Mouse (Mus musculus): ENCODE measurements around the gene Pde4b. TPM values are rescaled to one million over a fixed set of nuclear protein-coding genes. Genes with fewer than 3 reads are reported as not detected.
"Not testable (repeated sequence)": the region's sequence is repeated elsewhere in the genome, so short reads cannot be mapped to it uniquely, and the experiment has no call there.

Pde4b gene
- polyA plus RNA-seq, 1 experiment from 2014 or later = 9.6 TPM

DNA sequence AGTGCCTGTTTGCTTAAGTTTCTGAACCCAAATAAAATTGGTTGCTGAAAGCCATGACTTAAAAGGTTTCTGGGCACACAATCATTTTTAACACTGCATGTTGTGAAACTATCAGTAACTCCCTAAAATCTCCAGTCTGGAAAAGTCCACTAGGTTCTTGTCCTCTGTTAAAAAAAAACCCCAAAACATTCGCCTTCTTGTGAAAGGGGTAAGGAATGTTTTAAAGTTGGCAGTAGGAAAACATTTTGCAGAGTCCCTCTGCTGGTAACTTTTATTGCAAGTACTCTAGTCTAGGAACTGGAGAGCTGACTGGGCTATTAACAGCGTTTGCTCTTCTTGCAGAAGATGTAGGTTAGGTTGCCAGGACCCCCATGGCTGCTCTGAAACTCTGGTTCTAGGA is 400.7 kb downstream of the Pde4b start:
- no peak overlapping the region for H3K27ac ChIP-seq
- ATAC-seq (ENCODE audit: insufficient number of reproducible peaks, insufficient read depth, low FRiP score, low TSS enrichment, low read depth) = no peak
- peaks cover 5% of the 10 kb centered on the region; the same call in 1 of the 2 replicates for H3K27me3 ChIP-seq
- H3K9ac ChIP-seq = no peak overlapping the region
- H3K4me2 ChIP-seq = no peak overlapping the region
- peaks cover 21% of the 10 kb centered on the region for H3K4me1 ChIP-seq
- no peak overlapping the region for H3K4me3 ChIP-seq
- no peaks in the 10 kb centered on the region for H3K36me3 ChIP-seq
- 31% methylated on average over 2 of the region's 2 CpGs for WGBS
- H3K9me3 ChIP-seq = no peaks in the 10 kb centered on the region

- no peak overlapping the region for H3K4me3 ChIP-seq
- H3K9me3 ChIP-seq = no peaks in the 10 kb centered on the region
- H3K36me3 ChIP-seq = no peaks in the 10 kb centered on the region
- H3K4me1 ChIP-seq = peaks cover 32% of the 10 kb centered on the region
- H3K27me3 ChIP-seq = peaks cover 5% of the 10 kb centered on the region; the same call in 1 of the 2 replicates
- no peak for ATAC-seq (ENCODE audit: insufficient number of reproducible peaks, insufficient read depth, low FRiP score, low TSS enrichment, low read depth)
- H3K27ac ChIP-seq = peak overlapping the region; percentile 7; the same call in 1 of the 2 replicates
- no peak overlapping the region for H3K4me2 ChIP-seq
- H3K9ac ChIP-seq = no peak overlapping the region
- WGBS = 29% methylated on average over 11 of the region's 11 CpGs
Observed at GRCm38 (mm10) chr4:102491468-102492123, 404.3 kb downstream of the Pde4b start.

GRCm38 (mm10) chr4:102492911-102493310 is 405.6 kb downstream of the Pde4b start:
- Histone ChIP-seq H3K36me3 (no peaks in the 10 kb centered on the region), H3K9me3 (no peaks in the 10 kb centered on the region), H3K27ac (no peak overlapping the region), H3K4me3 (no peak overlapping the region), H3K9ac (no peak overlapping the region), H3K4me1 (peaks cover 35% of the 10 kb centered on the region), H3K4me2 (no peak overlapping the region), H3K27me3 (no peaks in the 10 kb centered on the region; the same call in 1 of the 2 replicates)
- WGBS = 79% methylated on average over 5 of the region's 5 CpGs
- ATAC-seq (ENCODE audit: insufficient number of reproducible peaks, insufficient read depth, low FRiP score, low TSS enrichment, low read depth) = no peak

DNA sequence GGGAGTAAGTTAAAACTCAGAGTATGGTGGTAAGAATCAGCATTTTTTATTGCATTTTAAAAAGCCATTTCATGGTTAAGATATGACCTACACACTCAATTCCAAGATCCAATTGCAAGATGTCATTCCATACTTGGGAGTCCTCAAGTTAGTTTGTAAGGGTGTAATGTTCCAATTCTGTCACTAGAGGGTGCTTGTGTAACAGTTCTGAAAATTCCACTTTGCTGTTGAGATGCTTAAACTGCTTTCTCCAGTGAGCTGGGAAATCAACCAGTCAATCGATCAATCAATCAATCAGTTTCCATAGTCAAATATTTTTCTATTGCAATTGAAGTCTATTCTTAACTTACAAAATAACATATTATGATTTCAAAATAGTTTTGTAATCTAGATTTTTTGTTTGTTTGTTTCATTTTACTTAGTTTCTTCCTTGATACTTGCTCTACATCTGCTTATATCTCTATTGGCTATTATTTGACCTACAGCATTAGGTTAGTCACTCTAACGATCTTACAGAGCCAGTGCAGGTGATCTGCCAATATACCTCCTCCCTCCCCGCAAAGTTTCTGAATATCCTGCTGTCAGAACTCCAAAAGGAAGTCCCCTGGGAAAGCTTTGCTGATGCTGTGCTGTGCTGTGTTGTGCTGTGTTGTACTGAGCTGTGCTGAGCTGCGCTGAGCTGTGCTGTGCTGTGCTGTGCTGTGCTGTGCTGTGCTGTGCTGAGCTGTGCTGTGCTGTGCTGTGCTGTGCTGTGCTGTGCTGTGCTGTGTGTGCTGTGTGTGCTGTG is 406.2 kb downstream of the Pde4b start:
- Histone ChIP-seq H3K27ac (no peak overlapping the region), H3K4me2 (no peak overlapping the region), H3K9ac (no peak overlapping the region), H3K9me3 (no peaks in the 10 kb centered on the region), H3K4me1 (peaks cover 35% of the 10 kb centered on the region), H3K27me3 (no peaks in the 10 kb centered on the region; the same call in 1 of the 2 replicates), H3K4me3 (no peak overlapping the region), H3K36me3 (no peaks in the 10 kb centered on the region)
- no peak for ATAC-seq (ENCODE audit: insufficient number of reproducible peaks, insufficient read depth, low FRiP score, low TSS enrichment, low read depth)
- WGBS = 51% methylated on average over 4 of the region's 4 CpGs

- ATAC-seq (ENCODE audit: insufficient number of reproducible peaks, insufficient read depth, low FRiP score, low TSS enrichment, low read depth); H3K27me3 ChIP-seq: not testable (repeated sequence)
- WGBS = 95% methylated on average over 10 of the region's 10 CpGs
Observed at GRCm38 (mm10) chr4:102494203-102494602, 406.9 kb downstream of the Pde4b start.

DNA sequence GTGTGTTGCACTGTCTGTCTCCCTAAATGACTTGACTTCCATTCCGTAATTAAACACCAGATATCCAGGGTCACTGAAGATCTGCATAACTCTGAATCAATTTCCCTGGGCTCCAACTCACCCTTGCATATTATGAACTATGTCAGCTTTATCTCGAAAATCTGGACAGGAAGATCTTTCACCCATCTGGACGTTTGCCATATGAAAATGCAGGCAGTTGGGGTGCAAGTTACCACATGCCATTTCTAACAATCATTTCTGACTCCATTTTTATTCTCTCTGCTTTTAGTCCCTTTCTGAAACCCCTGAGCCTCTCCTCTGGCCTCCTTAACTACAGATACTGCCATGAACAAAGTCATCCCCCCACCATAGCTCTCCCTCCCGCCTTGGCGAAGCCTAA is 407.7 kb downstream of the Pde4b start:
- Histone ChIP-seq H3K27me3 (no peaks in the 10 kb centered on the region; the same call in 1 of the 2 replicates), H3K9me3 (no peaks in the 10 kb centered on the region), H3K9ac (no peak overlapping the region), H3K4me1 (peaks cover 35% of the 10 kb centered on the region), H3K27ac (no peak overlapping the region), H3K4me3 (no peak overlapping the region), H3K36me3 (no peaks in the 10 kb centered on the region), H3K4me2 (no peak overlapping the region)
- ATAC-seq (ENCODE audit: insufficient number of reproducible peaks, insufficient read depth, low FRiP score, low TSS enrichment, low read depth) = no peak
- 52% methylated on average over 5 of the region's 5 CpGs for WGBS

More at GRCm38 (mm10) chr4:102494203-102494602, 406.9 kb downstream of the Pde4b start:
- peaks cover 35% of the 10 kb centered on the region for H3K4me1 ChIP-seq
- not testable (repeated sequence) for H3K9ac ChIP-seq, H3K4me2 ChIP-seq, H3K36me3 ChIP-seq, H3K4me3 ChIP-seq, H3K9me3 ChIP-seq, H3K27ac ChIP-seq

- no peaks in the 10 kb centered on the region for H3K9me3 ChIP-seq
- ATAC-seq (ENCODE audit: insufficient number of reproducible peaks, insufficient read depth, low FRiP score, low TSS enrichment, low read depth) = no peak
- H3K4me3 ChIP-seq = no peak overlapping the region
- no peaks in the 10 kb centered on the region; the same call in 1 of the 2 replicates for H3K27me3 ChIP-seq
- H3K4me1 ChIP-seq = peaks cover 35% of the 10 kb centered on the region
- no peak overlapping the region for H3K4me2 ChIP-seq
- H3K9ac ChIP-seq = no peak overlapping the region
- H3K36me3 ChIP-seq = no peaks in the 10 kb centered on the region
- no peak overlapping the region for H3K27ac ChIP-seq
- WGBS = 65% methylated on average over 5 of the region's 5 CpGs
Observed at GRCm38 (mm10) chr4:102495474-102495873, 408.1 kb downstream of the Pde4b start.

DNA sequence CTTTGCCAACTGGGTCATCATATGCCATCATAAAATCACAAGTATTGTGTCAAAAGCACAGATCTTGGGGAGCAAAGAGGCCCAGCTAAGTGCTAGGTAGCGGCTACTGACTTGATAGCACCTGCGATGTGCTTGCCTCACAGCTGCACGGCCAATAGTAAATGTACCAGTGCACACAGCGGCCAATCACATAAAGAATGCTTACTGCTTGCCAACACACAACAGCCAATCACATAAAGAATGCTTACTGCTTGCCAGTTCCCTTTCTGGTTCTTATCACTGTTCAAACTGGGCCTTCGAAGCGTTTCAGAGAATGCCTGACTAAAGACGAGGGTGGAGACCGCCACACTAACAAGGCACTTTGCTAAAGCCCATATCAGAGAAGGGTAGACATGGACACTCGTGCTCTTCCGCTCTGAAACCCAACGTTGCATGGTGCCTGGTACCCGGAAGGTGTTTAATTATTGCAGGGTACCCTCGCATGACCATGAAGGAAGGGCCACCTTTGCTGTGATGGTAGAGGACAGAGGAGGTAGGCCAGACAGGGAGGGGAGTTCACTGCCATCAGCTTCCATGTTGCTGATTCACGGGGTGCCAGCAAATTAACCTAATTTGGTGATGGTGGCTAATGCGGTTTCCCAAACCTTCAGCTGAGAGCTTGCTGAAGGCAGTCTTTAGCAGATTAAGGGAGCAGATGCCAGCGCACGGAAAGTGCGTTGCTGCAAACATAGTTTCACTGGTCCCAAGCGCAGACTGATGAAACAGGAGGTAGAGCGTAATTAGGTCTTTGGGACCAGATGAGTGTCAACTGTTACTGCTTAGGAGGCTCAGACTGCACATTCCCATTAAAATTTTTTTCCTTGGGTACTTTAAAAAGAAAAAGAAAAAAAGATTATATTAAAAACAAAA is 409.2 kb downstream of the Pde4b start:
- no peak for ATAC-seq (ENCODE audit: insufficient number of reproducible peaks, insufficient read depth, low FRiP score, low TSS enrichment, low read depth)
- H3K27me3 ChIP-seq = no peaks in the 10 kb centered on the region; the same call in 1 of the 2 replicates
- WGBS = 71% methylated on average over 20 of the region's 20 CpGs
- no peaks in the 10 kb centered on the region for H3K9me3 ChIP-seq
- H3K4me1 ChIP-seq = peaks cover 33% of the 10 kb centered on the region
- H3K4me3 ChIP-seq = no peak overlapping the region
- H3K9ac ChIP-seq = no peak overlapping the region
- H3K4me2 ChIP-seq = no peak overlapping the region
- no peak overlapping the region for H3K27ac ChIP-seq
- no peaks in the 10 kb centered on the region for H3K36me3 ChIP-seq

DNA sequence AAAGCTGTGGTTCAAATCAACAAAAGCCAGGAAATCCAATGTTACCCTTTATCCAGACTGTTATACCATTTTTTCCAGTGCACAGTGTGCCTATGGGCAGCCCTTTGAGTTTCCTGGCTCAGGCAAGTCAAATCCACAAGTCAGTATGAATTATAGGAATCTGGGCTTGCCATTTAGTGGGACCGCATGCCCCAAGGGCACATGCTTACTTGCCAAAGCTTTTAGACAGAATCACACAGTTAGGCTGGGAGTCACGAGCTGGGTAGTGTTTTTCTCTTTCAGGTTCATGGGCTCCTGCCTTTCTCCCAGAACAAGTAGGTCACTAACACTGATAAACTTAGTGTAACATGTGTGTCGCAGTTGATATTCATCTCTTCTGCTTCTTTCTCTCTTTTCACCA is 409.9 kb downstream of the Pde4b start:
- Histone ChIP-seq H3K36me3 (no peaks in the 10 kb centered on the region), H3K9me3 (no peaks in the 10 kb centered on the region), H3K27ac (no peak overlapping the region), H3K9ac (no peak overlapping the region), H3K4me2 (no peak overlapping the region), H3K4me3 (no peak overlapping the region), H3K4me1 (peaks cover 27% of the 10 kb centered on the region), H3K27me3 (no peaks in the 10 kb centered on the region; the same call in 1 of the 2 replicates)
- no peak for ATAC-seq (ENCODE audit: insufficient number of reproducible peaks, insufficient read depth, low FRiP score, low TSS enrichment, low read depth)
- 61% methylated on average over 3 of the region's 3 CpGs for WGBS

GRCm38 (mm10) chr4:102498169-102498919 is 411.0 kb downstream of the Pde4b start:
- ATAC-seq (ENCODE audit: insufficient number of reproducible peaks, insufficient read depth, low FRiP score, low TSS enrichment, low read depth) = no peak
- Histone ChIP-seq H3K4me2 (no peak overlapping the region), H3K4me1 (peaks cover 24% of the 10 kb centered on the region), H3K27me3 (no peaks in the 10 kb centered on the region; the same call in none of the 2 replicates), H3K27ac (no peak overlapping the region), H3K36me3 (no peaks in the 10 kb centered on the region), H3K9ac (no peak overlapping the region), H3K9me3 (no peaks in the 10 kb centered on the region), H3K4me3 (no peak overlapping the region)
- 68% methylated on average over 4 of the region's 4 CpGs for WGBS

- 74% methylated on average over 1 of the region's 1 CpGs for WGBS
- Histone ChIP-seq H3K4me1 (peaks cover 24% of the 10 kb centered on the region), H3K36me3 (no peaks in the 10 kb centered on the region), H3K27ac (no peak overlapping the region), H3K9ac (no peak overlapping the region), H3K4me2 (no peak overlapping the region), H3K4me3 (no peak overlapping the region), H3K27me3 (no peaks in the 10 kb centered on the region; the same call in none of the 2 replicates), H3K9me3 (no peaks in the 10 kb centered on the region)
- ATAC-seq (ENCODE audit: insufficient number of reproducible peaks, insufficient read depth, low FRiP score, low TSS enrichment, low read depth) = no peak
Observed at GRCm38 (mm10) chr4:102498920-102499316, 411.6 kb downstream of the Pde4b start.

Data from embryonic facial prominence, embryonic 13.5 days (tissue).